Mouse (Mus musculus) testis, postnatal 10 days (tissue): ENCODE results near the gene Itpr1.

Experiments
- DNase-seq: peaks from one replicate; pipeline ENCODE4 v3.0.0; 2021; ENCODE audit warnings: low spot score

Itpr1 gene

GRCm38 (mm10) chr6:108212881-108213295, at the start of gene Itpr1:
Gene Itpr1 (plus strand): TSS chr6:108213096.
- DNase-seq = peak; percentile 95

GRCm38 (mm10) chr6:108164935-108165334, 48.0 kb upstream of the Itpr1 start:
- DNase-seq = no peak

- DNase-seq = no peak
Measured at GRCm38 (mm10) chr6:108165598-108165997, 47.3 kb upstream of the Itpr1 start.

GRCm38 (mm10) chr6:108167946-108168680, 44.8 kb upstream of the Itpr1 start:
- no peak for DNase-seq

GRCm38 (mm10) chr6:108168723-108169122, 44.2 kb upstream of the Itpr1 start:
- no peak for DNase-seq

GRCm38 (mm10) chr6:108169466-108169865, 43.4 kb upstream of the Itpr1 start:
- no peak for DNase-seq

GRCm38 (mm10) chr6:108172219-108172618, 40.7 kb upstream of the Itpr1 start:
- no peak for DNase-seq

GRCm38 (mm10) chr6:108174181-108174580, 38.7 kb upstream of the Itpr1 start:
- DNase-seq = no peak

- no peak for DNase-seq
Measured at GRCm38 (mm10) chr6:108179087-108179486, 33.8 kb upstream of the Itpr1 start.

- DNase-seq = peak; percentile 95
Measured at GRCm38 (mm10) chr6:108184847-108185684, 27.8 kb upstream of the Itpr1 start, which contains the start of gene Sumf1. Gene Sumf1 (minus strand): TSS chr6:108185582.

GRCm38 (mm10) chr6:108185685-108186009, 27.2 kb upstream of the Itpr1 start:
- DNase-seq = no peak

GRCm38 (mm10) chr6:108190690-108191089, 22.2 kb upstream of the Itpr1 start:
- DNase-seq = no peak

GRCm38 (mm10) chr6:108192632-108193031, 20.3 kb upstream of the Itpr1 start:
- no peak for DNase-seq

GRCm38 (mm10) chr6:108196665-108197064, 16.2 kb upstream of the Itpr1 start:
- no peak for DNase-seq

GRCm38 (mm10) chr6:108197117-108197516, 15.8 kb upstream of the Itpr1 start:
- DNase-seq = no peak

- no peak for DNase-seq
Measured at GRCm38 (mm10) chr6:108198286-108198685, 14.6 kb upstream of the Itpr1 start.

- no peak for DNase-seq
Measured at GRCm38 (mm10) chr6:108204322-108204721, 8.6 kb upstream of the Itpr1 start.

GRCm38 (mm10) chr6:108206145-108206544, 6.8 kb upstream of the Itpr1 start:
- DNase-seq = no peak

GRCm38 (mm10) chr6:108206914-108207566, 5.9 kb upstream of the Itpr1 start:
- DNase-seq = no peak

GRCm38 (mm10) chr6:108211896-108212880, 708 bp upstream of the Itpr1 start:
- DNase-seq = no peak

- DNase-seq = no peak
Measured at GRCm38 (mm10) chr6:108213481-108214293, 791 bp downstream of the Itpr1 start.
